Mouse (Mus musculus): ENCODE results near the gene Grn.

Grn gene

DNA sequence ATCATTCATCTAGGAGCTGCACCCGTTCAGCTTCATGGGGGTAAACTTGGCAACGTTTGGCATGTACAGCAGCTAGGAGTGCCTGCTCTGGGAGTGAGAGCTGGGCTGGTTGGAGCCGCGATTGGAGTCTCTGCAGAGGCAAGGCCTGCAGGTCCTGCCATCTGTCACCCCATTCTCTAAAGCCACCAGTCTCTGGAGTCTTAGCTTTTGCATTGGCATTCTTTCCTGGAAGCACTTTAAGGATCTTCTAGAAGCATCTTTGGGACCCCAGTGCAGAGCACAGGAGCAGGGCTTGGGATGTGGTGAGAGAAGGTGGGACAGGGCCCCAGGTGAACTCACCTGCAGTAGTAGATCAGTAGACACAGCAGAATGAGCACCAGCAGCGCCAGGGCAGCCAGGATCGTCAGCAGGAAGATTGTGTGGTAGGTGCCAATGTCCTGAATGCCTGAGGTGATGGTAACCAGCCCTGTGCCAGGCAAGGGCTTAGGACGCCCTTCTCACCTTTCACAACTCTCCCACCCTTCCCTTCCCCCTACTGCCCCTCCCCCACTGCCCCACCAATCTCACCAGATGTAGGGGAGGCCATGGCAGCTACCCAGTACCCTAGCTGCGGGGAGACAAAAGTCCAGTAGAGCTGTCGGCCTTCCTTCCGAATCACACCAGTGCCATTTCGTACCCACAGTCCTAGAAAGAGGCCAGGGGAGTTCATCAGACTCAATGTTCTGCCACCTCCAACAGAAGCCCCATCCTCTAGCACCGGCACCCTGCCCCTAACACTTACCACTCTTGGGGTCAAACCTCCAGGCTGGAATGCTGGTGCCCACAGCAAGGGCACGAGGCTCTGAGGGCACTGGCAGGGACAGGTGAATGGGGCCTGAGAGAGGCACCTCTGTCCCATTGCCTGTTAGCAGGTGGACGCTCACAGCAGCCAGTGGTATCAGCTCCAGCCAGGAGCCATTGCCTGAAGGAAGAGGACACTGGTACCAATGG, 9.3 kb downstream of the Grn start:
- ChIA-PET POLR2A (interaction anchor here (0.5 to 5.1 kb wide), 52 partner anchors 8 to 355 kb away, joined by 3 to 60 read pairs (median 6); partner anchors contain the start of genes Fam171a2 (in 3 of the 4), Grn (in 3 of the 4), Slc25a39 (in 3 of the 4) and Asb16 (in 2 of the 4)), CTCF (interaction anchor here (0.5 to 5.2 kb wide), 62 partner anchors 7 to 399 kb away, joined by 3 to 86 read pairs (median 5); partner anchors contain the start of genes Fam171a2 (in 4 of the 4), Grn (in 3 of the 4), Tmub2 (in 2 of the 4) and BC030867 (in 1 of the 4))

DNA sequence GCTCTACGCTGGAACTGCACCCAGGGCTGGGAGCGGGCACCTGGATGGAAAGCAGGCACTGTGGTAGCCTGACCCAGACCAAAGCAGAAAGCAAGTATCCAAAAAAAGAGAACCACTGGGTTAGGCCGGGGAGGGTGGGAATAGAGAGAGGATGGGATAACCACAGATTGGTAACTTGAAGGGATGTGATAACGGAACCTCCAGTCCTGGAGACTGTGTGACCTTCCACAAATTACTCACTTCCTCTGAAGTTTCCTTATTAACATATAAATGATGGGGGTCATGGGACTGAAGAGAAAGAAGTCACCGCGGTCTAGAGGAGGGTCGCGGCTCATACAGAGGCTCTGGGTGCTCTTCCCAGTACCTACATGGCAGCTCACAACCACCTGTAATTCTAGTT, 10.1 kb downstream of the Grn start:
- ChIA-PET CTCF (interaction anchor here in 3 of 4 experiments (0.6 to 2.0 kb wide), 6 partner anchors 10 to 156 kb away, joined by 3 to 7 read pairs (median 4); partner anchors contain the start of genes Grn (in 1 of the 3) and Tmub2 (in 1 of the 3)), POLR2A (interaction anchor here in 3 of 4 experiments (0.6 to 5.1 kb wide), 13 partner anchors 10 to 182 kb away, joined by 3 to 60 read pairs (median 5); partner anchors contain the start of genes Grn (in 2 of the 3), Slc25a39 (in 2 of the 3), Asb16 (in 1 of the 3) and Atxn7l3 (in 1 of the 3))

DNA sequence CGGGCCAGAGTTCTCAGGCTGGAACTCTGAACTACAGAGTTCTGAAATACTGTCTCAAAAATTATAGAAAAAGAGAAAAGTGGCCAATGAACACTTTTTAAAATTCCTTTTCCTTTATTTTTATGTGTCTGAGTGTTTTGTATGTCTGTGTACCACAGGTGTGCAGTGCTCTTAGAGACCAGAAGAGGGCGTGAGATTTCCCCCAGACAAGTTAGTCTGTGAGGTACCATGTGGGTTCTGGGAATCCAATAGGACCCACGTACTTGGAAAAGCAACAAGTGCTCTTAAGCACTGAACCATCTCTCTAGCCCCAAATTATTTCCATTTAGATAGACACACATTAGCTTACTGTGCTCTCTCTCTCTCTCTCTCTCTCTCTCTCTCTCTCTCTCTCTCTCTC, 11.3 kb downstream of the Grn start:
- CTCF ChIA-PET: interaction anchor here in 3 of 4 experiments (0.6 to 1.5 kb wide), 5 partner anchors 10 to 461 kb away, joined by 3 to 8 read pairs (median 4); partner anchors contain the start of gene Grn (in 1 of the 3)
- POLR2A ChIA-PET: interaction anchor here in 2 of 4 experiments (1.2 kb wide), 2 partner anchors 11 to 141 kb away, joined by 4 read pairs; partner anchors contain the start of gene Grn (in 1 of the 2)

DNA sequence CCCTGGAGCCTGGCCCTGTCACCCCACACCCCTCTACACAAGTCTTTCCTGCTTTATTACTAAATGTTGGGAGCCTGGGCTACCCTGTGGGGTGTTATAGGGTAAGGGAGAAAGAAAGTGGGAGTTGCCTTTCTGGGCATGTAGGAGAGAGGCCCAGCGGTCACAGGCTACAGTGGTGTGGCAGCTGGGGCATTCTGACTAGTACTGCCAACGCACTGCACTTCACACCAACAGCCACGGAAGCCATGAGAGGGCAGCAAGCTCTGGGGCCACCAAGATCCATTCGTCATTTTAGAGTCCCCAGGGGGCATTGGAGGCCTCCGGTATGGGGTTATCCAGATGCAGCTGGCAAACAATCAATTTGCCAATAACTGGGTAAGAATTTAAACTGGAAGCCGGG, 12.0 kb downstream of the Grn start:
- ChIA-PET POLR2A (interaction anchor here in 1 of 4 experiments (1.2 kb wide), 1 partner anchor 12 kb away, joined by 4 read pairs; the partner anchor contains the start of gene Grn), CTCF (interaction anchor here in 3 of 4 experiments (0.6 to 1.5 kb wide), 4 partner anchors 12 to 461 kb away, joined by 3 to 6 read pairs (median 4); partner anchors contain the start of gene Grn (in 1 of the 3))

DNA sequence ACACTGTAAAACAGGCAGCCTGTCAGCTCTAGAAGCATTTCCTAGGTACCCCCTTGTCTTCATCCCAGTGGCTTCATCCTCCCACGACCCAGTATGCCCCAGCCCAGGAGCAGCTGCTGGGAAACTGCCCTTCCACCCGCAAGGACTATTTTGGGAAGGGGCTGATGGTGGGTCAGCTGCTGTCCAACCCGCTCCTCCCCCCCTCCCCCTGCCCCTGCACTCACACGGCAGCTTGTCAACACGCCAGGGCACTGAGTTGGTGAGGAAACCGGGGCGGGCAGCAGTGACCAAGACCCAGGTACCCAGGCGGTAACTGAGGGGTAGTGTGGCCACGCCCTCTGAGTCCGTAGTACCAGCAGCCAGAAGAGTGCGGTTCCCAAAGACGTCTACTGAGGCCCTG, 13.6 kb downstream of the Grn start:
- CTCF ChIA-PET: interaction anchor here in 2 of 4 experiments (0.7 to 5.5 kb wide), 5 partner anchors 13 to 223 kb away, joined by 3 to 42 read pairs (median 4); partner anchors contain the start of genes BC030867 (in 1 of the 2) and Grn (in 1 of the 2)
- POLR2A ChIA-PET: interaction anchor here in 3 of 4 experiments (0.6 to 6.2 kb wide), 10 partner anchors 9 to 289 kb away, joined by 3 to 44 read pairs (median 4); partner anchors contain the start of genes Grn (in 1 of the 3) and Slc25a39 (in 1 of the 3)

DNA sequence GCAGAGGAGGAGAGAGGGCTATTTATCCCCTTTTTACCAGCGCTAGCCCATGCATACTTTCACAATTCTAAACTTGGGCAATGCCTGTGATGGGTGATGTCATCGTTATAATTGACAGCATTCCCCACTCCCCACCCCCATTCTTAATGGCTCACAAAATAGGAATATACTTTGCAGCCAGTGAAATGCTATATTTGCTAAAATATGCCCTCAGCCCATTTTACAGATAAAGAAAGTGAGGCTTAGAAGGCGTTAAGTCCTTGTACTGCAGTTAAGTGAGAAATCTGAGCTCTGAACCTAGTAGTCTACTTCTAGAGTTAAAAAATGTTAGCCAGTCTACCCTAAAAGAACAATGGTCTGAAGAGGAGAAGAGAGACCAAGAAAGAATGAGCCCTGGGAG, 14.2 kb downstream of the Grn start:
- ChIA-PET CTCF (interaction anchor here in 3 of 4 experiments (0.6 to 5.5 kb wide), 7 partner anchors 10 to 402 kb away, joined by 3 to 42 read pairs (median 3); partner anchors contain the start of gene Grn (in 1 of the 3)), POLR2A (interaction anchor here (0.6 to 6.2 kb wide), 16 partner anchors 9 to 378 kb away, joined by 3 to 44 read pairs (median 4); partner anchors contain the start of genes Grn (in 2 of the 4) and Slc25a39 (in 1 of the 4))

DNA sequence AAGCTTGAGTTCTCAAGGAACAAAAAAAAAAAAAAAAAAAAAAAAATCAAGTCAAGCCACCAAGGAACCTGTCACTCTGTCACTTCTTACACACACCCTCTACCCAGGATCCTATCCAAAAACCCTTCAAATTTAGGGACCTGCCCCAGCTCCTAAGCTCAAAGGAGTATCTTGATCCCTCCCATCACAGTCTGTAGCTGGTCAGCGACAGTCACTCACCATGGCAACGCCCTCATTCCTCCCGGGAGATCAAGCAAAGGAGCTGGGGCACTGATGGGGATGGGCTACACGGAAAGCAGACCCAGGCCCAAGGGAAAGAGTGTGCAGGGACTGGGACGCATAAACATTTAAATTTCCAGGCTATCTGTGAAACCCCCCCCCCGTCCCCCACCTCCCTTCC, 14.7 kb downstream of the Grn start:
- ChIA-PET POLR2A (interaction anchor here (0.5 to 6.2 kb wide), 21 partner anchors 8 to 378 kb away, joined by 3 to 44 read pairs (median 5); partner anchors contain the start of genes Grn (in 2 of the 4) and Slc25a39 (in 2 of the 4)), CTCF (interaction anchor here in 3 of 4 experiments (0.6 to 5.5 kb wide), 13 partner anchors 7 to 403 kb away, joined by 3 to 86 read pairs (median 4); partner anchors contain the start of genes BC030867 (in 1 of the 3), Grn (in 1 of the 3) and Itga2b (in 1 of the 3))

DNA sequence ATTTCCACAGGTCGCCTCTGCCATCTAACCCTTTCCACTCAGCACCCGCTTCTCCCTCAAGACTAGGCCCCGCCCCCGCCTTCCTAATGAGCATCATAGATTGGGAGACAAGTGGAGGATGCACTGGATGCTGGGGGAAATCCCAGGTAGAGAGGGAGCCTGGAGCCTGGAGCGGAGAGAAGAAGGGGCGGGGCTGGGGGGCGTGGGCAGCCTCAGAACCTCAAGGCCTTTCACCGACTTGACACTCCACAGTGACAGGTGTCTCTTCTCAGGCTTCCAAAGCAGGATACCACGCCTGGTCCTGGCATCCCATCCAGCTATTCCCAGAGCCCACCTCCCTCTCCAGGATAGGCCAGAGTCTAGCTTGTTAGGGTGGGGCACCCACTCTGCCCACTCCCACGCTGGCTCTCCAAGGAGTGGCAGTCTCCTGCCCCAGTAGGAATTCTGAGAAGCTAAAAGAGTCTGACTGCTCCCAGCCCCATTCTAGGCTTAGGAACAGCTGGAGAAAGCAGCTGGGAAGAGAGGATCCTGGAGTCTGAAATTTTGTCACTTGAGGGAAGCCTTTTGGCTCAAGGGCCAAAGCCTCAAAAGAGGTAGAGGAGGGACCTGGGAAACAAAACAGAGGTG, 15.3 kb downstream of the Grn start:
- POLR2A ChIA-PET: interaction anchor here in 3 of 4 experiments (0.5 to 6.2 kb wide), 37 partner anchors 7 to 929 kb away, joined by 3 to 44 read pairs (median 4); partner anchors contain the start of genes Grn (in 2 of the 3), Slc25a39 (in 2 of the 3), BC030867 (in 1 of the 3) and Rundc3a (in 1 of the 3)
- CTCF ChIA-PET: interaction anchor here (0.5 to 5.5 kb wide), 23 partner anchors 8 to 1020 kb away, joined by 3 to 86 read pairs (median 5); partner anchors contain the start of genes BC030867 (in 1 of the 4), Grn (in 1 of the 4) and Itga2b (in 1 of the 4)

DNA sequence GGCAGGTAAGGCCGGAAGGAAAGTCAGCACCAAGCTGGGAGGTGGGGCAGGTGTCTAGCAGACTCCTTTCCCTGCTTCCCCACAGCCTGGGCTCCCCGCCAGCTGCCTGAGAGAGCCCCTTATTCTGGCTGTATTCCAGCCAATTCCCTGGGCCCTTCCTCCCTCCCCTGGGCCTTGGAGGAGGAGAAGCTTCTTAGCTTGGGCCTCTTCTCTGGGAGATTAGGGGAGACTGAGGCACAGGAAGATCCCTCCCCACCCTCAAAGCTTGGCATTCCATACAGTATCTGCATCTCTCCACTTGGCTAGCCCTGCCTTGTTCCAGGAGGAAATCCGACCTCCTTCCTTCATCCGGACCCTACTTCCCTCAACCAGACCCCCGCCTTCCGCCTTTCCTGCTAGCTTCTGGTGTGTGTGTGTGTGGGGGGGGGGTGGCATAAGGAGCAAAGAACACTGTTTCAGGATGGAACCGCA, 15.8 kb downstream of the Grn start:
- POLR2A ChIA-PET: interaction anchor here (0.6 to 6.2 kb wide), 46 partner anchors 8 to 929 kb away, joined by 3 to 44 read pairs (median 4); partner anchors contain the start of genes Grn (in 3 of the 4), BC030867 (in 2 of the 4), Rundc3a (in 2 of the 4) and Slc25a39 (in 2 of the 4)
- CTCF ChIA-PET: interaction anchor here (0.5 to 5.5 kb wide), 25 partner anchors 7 to 1020 kb away, joined by 3 to 86 read pairs (median 5); partner anchors contain the start of genes BC030867 (in 1 of the 4), Grn (in 1 of the 4), Itga2b (in 1 of the 4) and Tmub2 (in 1 of the 4)

DNA sequence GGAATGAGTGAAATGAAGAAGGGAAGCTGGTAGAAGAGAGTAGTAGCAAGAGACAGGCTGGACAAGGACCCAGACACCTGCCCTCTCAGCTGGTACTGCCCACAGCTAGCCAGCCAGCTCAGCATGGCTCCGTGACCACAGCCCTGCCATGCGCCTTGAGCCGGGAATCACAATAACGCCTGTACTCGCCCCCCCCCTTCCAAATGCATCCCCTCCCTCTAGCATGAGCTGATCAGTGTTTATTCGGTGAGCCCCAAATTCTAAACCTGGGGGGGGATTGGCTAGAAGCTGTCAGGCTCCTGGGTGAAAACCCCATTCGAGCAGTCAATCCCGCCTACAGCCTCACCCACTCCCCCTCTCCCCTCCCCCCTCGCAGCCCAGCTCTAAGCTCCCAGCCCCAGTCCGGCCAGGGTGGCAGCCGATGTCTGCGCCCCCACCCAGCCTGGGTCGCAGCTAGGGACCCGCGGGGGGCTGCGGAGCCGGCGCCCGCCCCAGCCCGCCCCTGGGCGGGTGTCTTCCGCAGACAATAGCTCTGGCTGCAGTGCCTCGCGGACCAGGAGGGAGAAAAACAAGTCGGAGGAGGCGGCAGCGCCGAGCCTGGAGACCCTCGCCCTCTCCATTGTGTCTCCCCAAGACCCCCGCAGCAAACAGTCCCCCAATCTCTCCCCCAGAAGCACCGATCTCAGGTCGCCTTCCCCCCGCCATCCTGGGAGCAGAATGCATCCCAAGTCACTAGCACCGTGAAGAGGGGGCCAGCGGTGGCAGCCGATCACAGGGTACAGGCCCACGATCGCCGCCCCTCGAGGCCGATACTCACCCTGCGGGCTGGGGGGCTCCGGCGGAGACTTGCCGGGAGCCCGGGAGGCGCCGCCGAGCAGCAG, 16.7 kb downstream of the Grn start:
- POLR2A ChIA-PET: interaction anchor here (0.6 to 6.2 kb wide), 53 partner anchors 8 to 364 kb away, joined by 3 to 44 read pairs (median 4); partner anchors contain the start of genes Grn (in 3 of the 4), BC030867 (in 2 of the 4), Rundc3a (in 2 of the 4) and Slc25a39 (in 2 of the 4)
- CTCF ChIA-PET: interaction anchor here (0.6 to 5.5 kb wide), 81 partner anchors 8 to 1605 kb away, joined by 3 to 86 read pairs (median 4); partner anchors contain the start of genes BC030867 (in 2 of the 4), Asb16 (in 1 of the 4), Fzd2 (in 1 of the 4) and Grn (in 1 of the 4)

DNA sequence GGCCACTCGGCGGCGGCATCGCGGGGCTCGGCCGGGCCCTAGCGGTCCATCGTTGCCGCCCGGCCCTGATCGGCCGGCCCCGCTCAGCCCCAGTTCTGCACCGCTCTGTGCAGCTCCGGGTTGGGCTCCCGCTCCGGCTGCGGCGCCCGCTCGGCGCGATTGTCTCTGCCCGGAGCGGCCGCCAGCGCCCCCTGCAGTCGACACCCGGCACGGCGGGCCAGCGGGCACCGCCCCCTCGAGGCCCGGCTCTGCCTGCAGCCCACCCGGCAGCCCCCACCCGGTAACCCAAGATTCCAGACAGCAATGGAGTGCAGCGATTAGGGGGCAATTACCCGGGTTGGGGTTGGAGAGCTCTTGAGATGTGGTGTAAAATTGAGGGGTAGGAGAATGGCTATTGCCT, 17.4 kb downstream of the Grn start, which contains the start of gene Fam171a2:
Gene Fam171a2 (minus strand): TSS at position 186 of the 400 bp plus-strand sequence.
- POLR2A ChIA-PET: interaction anchor here (0.5 to 6.2 kb wide), 33 partner anchors 8 to 200 kb away, joined by 3 to 44 read pairs (median 4); partner anchors contain the start of genes Grn (in 2 of the 4), Slc25a39 (in 2 of the 4), Fzd2 (in 1 of the 4) and Gpatch8 (in 1 of the 4)
- CTCF ChIA-PET: interaction anchor here (0.6 to 5.5 kb wide), 69 partner anchors 8 to 1606 kb away, joined by 3 to 86 read pairs (median 4); partner anchors contain the start of genes BC030867 (in 2 of the 4), Asb16 (in 1 of the 4), Fzd2 (in 1 of the 4) and Grn (in 1 of the 4)

DNA sequence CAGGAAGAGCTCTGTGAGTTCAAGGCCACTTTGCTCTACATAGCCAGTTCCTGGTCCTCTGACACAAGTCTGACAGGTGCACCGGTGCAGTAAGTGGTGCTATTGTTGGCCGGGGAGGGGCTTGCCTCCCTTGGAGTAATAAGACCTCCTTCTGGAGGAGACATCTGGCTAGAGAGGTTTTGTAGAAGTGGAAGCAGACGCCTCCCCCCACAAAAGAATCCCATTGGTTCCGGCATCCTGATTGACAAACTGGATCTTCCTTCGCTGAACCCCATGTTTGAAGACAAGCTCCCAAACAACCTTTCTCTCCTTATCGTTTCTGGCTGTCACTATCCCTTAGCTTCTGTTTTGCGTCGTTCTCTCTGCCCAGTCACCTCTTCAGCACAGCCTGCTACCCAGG, 18.2 kb downstream of the Grn start:
- POLR2A ChIA-PET: interaction anchor here (0.5 to 6.2 kb wide), 20 partner anchors 10 to 668 kb away, joined by 3 to 44 read pairs (median 5); partner anchors contain the start of genes Grn (in 2 of the 4), Slc25a39 (in 2 of the 4), Gpatch8 (in 1 of the 4) and Hexim1 (in 1 of the 4)

DNA sequence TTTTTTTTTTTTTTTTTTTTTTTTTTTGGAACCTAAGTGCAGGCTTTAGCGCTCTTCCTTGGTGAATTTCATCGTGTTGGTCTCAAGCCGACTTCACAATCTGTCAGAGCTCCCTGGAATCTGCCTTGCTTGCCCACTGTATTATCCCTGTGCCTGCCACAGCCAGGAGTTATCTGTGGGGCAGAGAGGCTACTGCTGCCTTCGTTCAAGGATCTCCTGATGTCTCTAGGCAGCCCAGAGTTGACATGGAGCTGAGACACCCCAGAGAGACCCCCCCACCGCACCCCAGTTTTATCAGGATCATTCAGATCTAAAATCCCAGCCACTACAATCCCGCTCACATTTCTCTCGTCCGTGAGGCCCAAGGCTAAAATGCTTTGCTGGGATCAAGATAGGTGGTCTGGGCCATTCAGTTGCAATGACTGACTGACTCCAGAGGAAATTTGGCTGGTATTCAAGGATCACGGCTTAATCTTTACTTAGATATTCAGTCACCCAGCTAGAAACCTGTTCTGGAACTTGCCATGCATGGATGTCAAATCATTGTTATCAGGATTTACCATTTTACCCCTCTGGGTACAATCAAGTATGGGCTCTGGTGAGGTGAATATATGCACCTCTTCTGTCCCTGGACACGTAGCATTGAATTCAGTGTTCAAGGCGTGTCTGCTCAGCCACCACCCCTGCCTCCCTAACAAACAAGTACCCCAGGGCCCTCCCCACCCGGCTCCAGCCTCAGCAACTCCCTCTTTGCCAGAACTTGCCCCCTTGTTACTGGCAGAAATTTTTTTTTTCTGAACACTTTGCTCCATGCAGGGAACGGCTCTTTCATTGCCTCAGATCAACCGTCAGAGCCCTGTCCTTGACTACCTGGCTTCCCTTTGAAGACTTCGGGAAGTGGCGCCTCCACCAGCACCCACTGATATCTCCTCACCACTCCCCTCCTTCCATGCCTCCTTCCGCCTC, 19.2 kb downstream of the Grn start:
- CTCF ChIA-PET: interaction anchor here (0.6 to 5.5 kb wide), 9 partner anchors 8 to 535 kb away, joined by 3 to 86 read pairs (median 9); partner anchors contain the start of gene Grn (in 1 of the 4)
- POLR2A ChIA-PET: interaction anchor here in 3 of 4 experiments (0.7 to 6.2 kb wide), 10 partner anchors 10 to 806 kb away, joined by 3 to 44 read pairs (median 6); partner anchors contain the start of genes Grn (in 2 of the 3) and Slc25a39 (in 1 of the 3)

More for the DNA sequence above, 18.2 kb downstream of the Grn start:
- CTCF ChIA-PET: interaction anchor here (0.5 to 5.5 kb wide), 24 partner anchors 8 to 536 kb away, joined by 3 to 86 read pairs (median 5); partner anchors contain the start of genes Asb16 (in 1 of the 4), BC030867 (in 1 of the 4) and Grn (in 1 of the 4)
